Comparison of ENCODE assay signal across 25 mouse cellular contexts in the genomic region with DNA sequence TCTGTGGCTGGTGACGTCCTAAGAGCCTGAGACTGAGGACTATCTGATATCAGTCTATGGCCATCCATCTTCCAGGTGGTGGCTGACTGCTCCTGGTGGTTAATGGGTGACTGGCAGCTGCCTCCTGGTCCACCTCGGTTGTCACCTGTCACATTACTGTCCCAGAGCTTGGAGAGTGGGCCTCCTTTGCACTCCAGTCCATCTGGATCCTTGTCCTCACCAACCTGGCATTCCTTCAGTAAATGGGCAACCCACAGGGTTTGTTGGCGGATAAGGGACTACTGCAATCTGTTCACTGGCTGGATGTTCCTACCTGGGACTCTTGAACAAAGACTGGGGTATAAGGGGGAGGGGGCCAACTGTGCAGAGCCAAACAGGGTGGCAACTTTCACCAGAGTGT.
DNase-seq lines count a peak whose midpoint lies in the region; ATAC-seq and TF ChIP-seq lines count a peak whose summit lies in the region.
"Had no signal": no experiment of that assay in that cellular context is flagged by ENCODE, and none has a peak within 500 bp of the region (broad histone marks: within the 10 kb centered on the region; RNA-seq: fewer than 3 reads in every experiment).

No protein-coding gene starts in this region.

- H3K27ac ChIP-seq in cerebellum, adult 2 months (ENCODE audit: insufficient read depth, low read length), result peak overlapping the region; percentile 56
- H3K27ac ChIP-seq in midbrain, embryonic 13.5 days, result no peak overlapping the region
- H3K27ac ChIP-seq: embryonic facial prominence, embryonic 13.5 days; forebrain, embryonic 12.5 days; heart, embryonic 10.5 days; hindbrain, embryonic 13.5 days had no signal

- H3K36me3 ChIP-seq in midbrain, embryonic 13.5 days, result no peaks in the 10 kb centered on the region
- H3K36me3 ChIP-seq: forebrain, embryonic 12.5 days; G1E had no signal

- peak; percentile 70 for ATAC-seq in cerebellum, adult (ENCODE audit: insufficient number of reproducible peaks, low FRiP score, low TSS enrichment)
- ATAC-seq in midbrain, embryonic 13.5 days, result no peak
- ATAC-seq: CD4-positive, CD25-positive, alpha-beta regulatory T cell, adult 4 months; forebrain, embryonic 16.5 days; inflammation-experienced regulatory T-cells, adult 6 months; intestine, postnatal 0 days had no signal

- H3K9me3 ChIP-seq in midbrain, embryonic 13.5 days, result no peaks in the 10 kb centered on the region
- H3K9me3 ChIP-seq: hindbrain, embryonic 13.5 days had no signal

- whole genome bisulfite sequencing in cerebellum, adult 2 months, result 17% methylated on average over 3 of the region's 3 CpGs
- WGBS in midbrain, embryonic 13.5 days, result 91% methylated on average over 3 of the region's 3 CpGs

- H3K4me1 ChIP-seq in cerebellum, adult 2 months (ENCODE audit: control insufficient read depth, insufficient read depth, low read length), result peaks cover 37% of the 10 kb centered on the region
- peaks cover 17% of the 10 kb centered on the region for H3K4me1 ChIP-seq in midbrain, embryonic 13.5 days (replicated peaks)

- no peak overlapping the region for H3K4me2 ChIP-seq in midbrain, embryonic 13.5 days (replicated peaks)
- H3K4me2 ChIP-seq: embryonic facial prominence, embryonic 13.5 days; forebrain, embryonic 12.5 days; hindbrain, embryonic 13.5 days had no signal

- no peak overlapping the region for H3K9ac ChIP-seq in midbrain, embryonic 13.5 days (replicated peaks)
- H3K9ac ChIP-seq: embryonic facial prominence, embryonic 13.5 days; forebrain, embryonic 12.5 days; hindbrain, embryonic 13.5 days had no signal

- TF ChIP-seq POLR2A in cerebellum, adult 2 months (IDR thresholded peaks at IDR 0.05; ENCODE audit: borderline replicate concordance, insufficient read depth, low read length), result no peak

- H3K27me3 ChIP-seq in cerebellum, adult 2 months (ENCODE audit: control insufficient read depth, insufficient read depth, low read length), result no peaks in the 10 kb centered on the region
- H3K27me3 ChIP-seq in midbrain, embryonic 13.5 days, result no peaks in the 10 kb centered on the region
- H3K27me3 ChIP-seq: embryonic facial prominence, embryonic 13.5 days; forebrain, embryonic 12.5 days; hindbrain, embryonic 13.5 days had no signal

- no peak overlapping the region for H3K4me3 ChIP-seq in cerebellum, adult 2 months (replicated peaks; ENCODE audit: insufficient read depth, low read depth, low read length)
- H3K4me3 ChIP-seq in midbrain, embryonic 13.5 days (replicated peaks), result no peak overlapping the region
- H3K4me3 ChIP-seq: embryonic facial prominence, embryonic 13.5 days; forebrain, embryonic 12.5 days; heart, embryonic 10.5 days; hindbrain, embryonic 13.5 days had no signal

- peak; percentile 34; the same call in 1 of the 2 replicates for TF ChIP-seq CTCF in cerebellum, adult 2 months (IDR thresholded peaks at IDR 0.05; ENCODE audit: borderline replicate concordance, insufficient read depth, low read depth, low read length)

- DNase-seq in cerebellum, postnatal 4 days (ENCODE audit: low spot score in 2 of 2), result no peak
- peak; percentile 97 for DNase-seq in brain, adult 2 months (ENCODE audit: low read depth, low spot score)
- peak; percentile 90 to 96 for DNase-seq in cerebellum, adult 2 months
- DNase-seq in cerebellum, postnatal 10 days, result peak; percentile 84 to 88
- DNase-seq in lung, postnatal 10 days, result no peak
- DNase-seq in urinary bladder, postnatal 25 days (ENCODE audit: low spot score), result no peak
- DNase-seq: adrenal gland, adult 8-10 months; adrenal gland, postnatal 36 days; B cell, adult 2 months; gastrocnemius, postnatal 25 days; heart, adult 11 months; heart, postnatal 10 days; heart, postnatal 4 days; kidney, adult 8-10 months had no signal

Comparison
In these comparisons a context has a peak if more than half of its experiments do, and no peak if none do; other contexts are left out.
1. DNase-seq: peak in brain, adult 2 months (single experiment), cerebellum, adult 2 months (2 of 2) and cerebellum, postnatal 10 days (2 of 2); none in cerebellum, postnatal 4 days (0 of 2), lung, postnatal 10 days (single experiment) and urinary bladder, postnatal 25 days (single experiment).